Mouse (Mus musculus): ENCODE results near the gene Apex2.

GRCm38 (mm10) chrX:150581921-150582320 lies 7.7 kb downstream of the Apex2 start:
- TF ChIP-seq ZNF384 (IDR thresholded peaks at IDR 0.05; ENCODE audit: low read depth, low read length) (no peak), MAFK (IDR thresholded peaks at IDR 0.05; ENCODE audit: insufficient read depth, low read depth, low read length) (no peak), HCFC1 (IDR thresholded peaks at IDR 0.05; ENCODE audit: borderline replicate concordance, insufficient read depth, low read length) (no peak), CHD2 (IDR thresholded peaks at IDR 0.05; ENCODE audit: low read depth, low read length) (no peak)

Data from ES-E14 (cell line).